Mouse (Mus musculus): ENCODE measurements around the gene Fam69b.
"Not testable (repeated sequence)": the region's sequence is repeated elsewhere in the genome, so short reads cannot be mapped to it uniquely, and the experiment has no call there.

GRCm38 (mm10) chr2:26663551-26663950 is 35.3 kb downstream of the Fam69b start:
- TF ChIP-seq CTCF (IDR thresholded peaks at IDR 0.05; ENCODE audit: control insufficient read depth, insufficient read depth, insufficient read length); MYOD1 (IDR thresholded peaks at IDR 0.05; ENCODE audit: control insufficient read depth, insufficient read length, low read depth); CEBPB (IDR thresholded peaks at IDR 0.05; ENCODE audit: low read depth); MAX (IDR thresholded peaks at IDR 0.05); MYOG (IDR thresholded peaks at IDR 0.05; ENCODE audit: control insufficient read depth, extremely low read depth, insufficient read length): not testable (repeated sequence)

Data from C2C12 (cell line).